20 mouse cellular contexts compared by ENCODE assay signal in the genomic region with DNA sequence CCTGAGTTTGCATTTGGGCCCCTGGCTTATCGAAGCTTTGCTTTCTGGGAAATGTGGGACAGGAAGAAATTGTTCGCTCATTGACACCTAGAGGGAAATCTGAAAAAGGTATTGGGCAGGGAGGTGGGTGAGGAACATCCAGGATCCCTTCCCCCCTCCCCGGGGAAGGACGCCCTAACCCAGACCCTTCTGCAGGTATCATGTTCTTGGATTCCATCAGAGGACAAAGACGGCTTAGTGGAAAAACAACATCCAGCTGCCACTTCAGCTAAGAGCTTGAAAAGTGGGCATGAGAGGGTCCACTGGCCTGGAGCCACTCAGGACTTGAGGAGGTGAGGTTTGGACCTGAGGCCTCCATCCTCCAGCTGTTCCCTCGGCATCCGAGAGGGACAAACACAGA.
"Had no signal": no experiment of that assay in that cellular context is flagged by ENCODE, and none has a peak within 500 bp of the region (broad histone marks: within the 10 kb centered on the region; RNA-seq: fewer than 3 reads in every experiment).

No protein-coding gene starts in this region.

- H3K9me3 ChIP-seq: liver, embryonic 12.5 days; liver, embryonic 15.5 days; lung, embryonic 15.5 days; megakaryocyte, embryonic 14.5 days; midbrain, embryonic 10.5 days; midbrain, embryonic 13.5 days; neural tube, embryonic 13.5 days; stomach, embryonic 15.5 days had no signal

- H3K9ac ChIP-seq: liver, embryonic 12.5 days; liver, embryonic 15.5 days; lung, embryonic 15.5 days; midbrain, embryonic 13.5 days; neural tube, embryonic 13.5 days; stomach, embryonic 15.5 days had no signal

- H3K4me1 ChIP-seq: liver, embryonic 12.5 days; liver, embryonic 15.5 days; stomach, embryonic 15.5 days had no signal

- H3K4me2 ChIP-seq: liver, embryonic 12.5 days; liver, embryonic 15.5 days; lung, embryonic 15.5 days; midbrain, embryonic 13.5 days; neural tube, embryonic 13.5 days; stomach, embryonic 15.5 days had no signal

- H3K27me3 ChIP-seq: lung, embryonic 15.5 days; midbrain, embryonic 13.5 days; neural tube, embryonic 13.5 days; stomach, embryonic 15.5 days had no signal

- H3K36me3 ChIP-seq: liver, embryonic 12.5 days; liver, embryonic 15.5 days; lung, embryonic 15.5 days; midbrain, embryonic 10.5 days; midbrain, embryonic 13.5 days; neural tube, embryonic 13.5 days; stomach, embryonic 15.5 days had no signal

- H3K27ac ChIP-seq: kidney, postnatal 0 days; left cerebral cortex, adult 2 months; liver, embryonic 12.5 days; liver, embryonic 15.5 days; lung, embryonic 15.5 days; midbrain, embryonic 10.5 days; midbrain, embryonic 13.5 days; neural tube, embryonic 13.5 days; stomach, embryonic 15.5 days had no signal

- ATAC-seq: liver, embryonic 12.5 days; midbrain, embryonic 13.5 days; midbrain, embryonic 16.5 days had no signal

- H3K4me3 ChIP-seq: left cerebral cortex, adult 2 months; liver, embryonic 12.5 days; liver, embryonic 15.5 days; lung, embryonic 15.5 days; megakaryocyte, embryonic 14.5 days; midbrain, embryonic 10.5 days; midbrain, embryonic 13.5 days; myocyte; neural tube, embryonic 13.5 days; stomach, embryonic 15.5 days had no signal

- DNase-seq: layer of hippocampus, postnatal 36 days; lung, adult 18-20 months; lung, postnatal 10 days; lung, postnatal 36 days; retina, postnatal 1 day; right cerebral cortex, postnatal 25 days; spleen, adult 18-20 months; thymus, postnatal 25 days had no signal
